Mouse (Mus musculus): ENCODE data around the gene Ppia.

DNA sequence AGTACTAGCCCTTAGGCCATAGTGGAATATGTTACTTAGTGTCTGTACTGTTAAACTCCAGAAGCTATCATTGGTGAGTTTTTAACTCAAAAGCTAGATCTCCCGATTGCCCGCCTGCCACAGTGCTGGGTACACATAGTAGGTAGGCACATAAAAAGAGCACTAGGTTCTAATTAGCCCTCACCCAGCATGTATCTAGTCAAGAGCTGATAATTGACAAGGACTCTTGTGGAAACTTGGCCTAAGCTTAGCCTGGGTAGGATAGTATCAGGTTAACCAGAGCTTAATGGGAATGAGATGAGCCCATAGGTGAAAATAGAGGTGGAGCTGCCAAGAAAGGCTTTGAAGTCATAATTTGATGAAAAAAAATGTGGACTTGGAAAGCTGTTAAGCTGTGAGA is 1.8 kb downstream of the Ppia start:
- no peak for TF ChIP-seq CTCF (IDR thresholded peaks at IDR 0.05; ENCODE audit: control insufficient read depth, insufficient read depth, insufficient replicate concordance, low read depth, low read length)
- TF ChIP-seq POLR2A (IDR thresholded peaks at IDR 0.05; ENCODE audit: control insufficient read depth, low read depth, low read length): no peak

All from testis, adult 2 months (tissue).